Mouse (Mus musculus): ENCODE results near the gene Cadps2. TPM values are rescaled to one million over a fixed set of nuclear protein-coding genes. Genes with fewer than 3 reads are reported as not detected.
A peak's percentile ranks its signal among the peaks of the same experiment; 100 is the strongest.

Gene Cadps2
- polyA plus RNA-seq, 1 experiment from 2014 or later, result 6.1 TPM

GRCm38 (mm10) chr6:23498611-23499010 lies 340.6 kb downstream of the Cadps2 start:
- Histone ChIP-seq H3K27ac (replicated peaks) (no peak overlapping the region), H3K9ac (replicated peaks) (no peak overlapping the region), H3K4me1 (no peaks in the 10 kb centered on the region), H3K9me3 (no peaks in the 10 kb centered on the region), H3K27me3 (no peaks in the 10 kb centered on the region), H3K36me3 (no peaks in the 10 kb centered on the region), H3K4me3 (no peak overlapping the region), H3K4me2 (replicated peaks) (no peak overlapping the region)
- WGBS, result 37% methylated on average over 5 of the region's 5 CpGs
- no peak for ATAC-seq (replicated peaks)

GRCm38 (mm10) chr6:23491804-23492203 lies 347.4 kb downstream of the Cadps2 start:
- Histone ChIP-seq H3K9me3 (no peaks in the 10 kb centered on the region), H3K4me2 (replicated peaks) (no peak overlapping the region), H3K27ac (replicated peaks) (no peak overlapping the region), H3K9ac (replicated peaks) (no peak overlapping the region), H3K27me3 (no peaks in the 10 kb centered on the region), H3K36me3 (no peaks in the 10 kb centered on the region), H3K4me3 (no peak overlapping the region), H3K4me1 (no peaks in the 10 kb centered on the region)
- WGBS, result 20% methylated on average over 7 of the region's 7 CpGs
- ATAC-seq (replicated peaks), result peak; percentile 90

- WGBS, result 81% methylated on average over 2 of the region's 2 CpGs
- no peak overlapping the region for H3K4me2 ChIP-seq (replicated peaks)
- H3K9ac ChIP-seq (replicated peaks), result no peak overlapping the region
- H3K4me3 ChIP-seq, result no peak overlapping the region
- H3K27me3 ChIP-seq, result no peaks in the 10 kb centered on the region
- H3K36me3 ChIP-seq, result no peaks in the 10 kb centered on the region
- no peaks in the 10 kb centered on the region for H3K4me1 ChIP-seq
- no peak overlapping the region for H3K27ac ChIP-seq (replicated peaks)
- ATAC-seq (replicated peaks), result no peak
- no peaks in the 10 kb centered on the region for H3K9me3 ChIP-seq
Measured at GRCm38 (mm10) chr6:23490431-23490830, 348.8 kb downstream of the Cadps2 start.

- Histone ChIP-seq H3K9ac (replicated peaks) (no peak overlapping the region), H3K36me3 (no peaks in the 10 kb centered on the region), H3K9me3 (no peaks in the 10 kb centered on the region), H3K27ac (replicated peaks) (no peak overlapping the region), H3K4me1 (no peaks in the 10 kb centered on the region), H3K4me3 (no peak overlapping the region), H3K4me2 (replicated peaks) (no peak overlapping the region), H3K27me3 (no peaks in the 10 kb centered on the region)
- 83% methylated on average over 2 of the region's 2 CpGs for WGBS
- ATAC-seq (replicated peaks), result no peak
Measured at GRCm38 (mm10) chr6:23489046-23489445, 350.2 kb downstream of the Cadps2 start.

GRCm38 (mm10) chr6:23472686-23473085 lies 366.5 kb downstream of the Cadps2 start:
- Histone ChIP-seq H3K4me1 (no peaks in the 10 kb centered on the region), H3K36me3 (no peaks in the 10 kb centered on the region), H3K27me3 (no peaks in the 10 kb centered on the region), H3K4me3 (no peak overlapping the region), H3K4me2 (replicated peaks) (no peak overlapping the region), H3K9ac (replicated peaks) (no peak overlapping the region), H3K9me3 (no peaks in the 10 kb centered on the region), H3K27ac (replicated peaks) (no peak overlapping the region)
- WGBS, result 69% methylated on average over 2 of the region's 2 CpGs
- no peak for ATAC-seq (replicated peaks)

- no peak overlapping the region for H3K27ac ChIP-seq (replicated peaks)
- H3K4me3 ChIP-seq, result no peak overlapping the region
- H3K4me2 ChIP-seq (replicated peaks), result no peak overlapping the region
- no peaks in the 10 kb centered on the region for H3K9me3 ChIP-seq
- no peaks in the 10 kb centered on the region for H3K36me3 ChIP-seq
- 50% methylated on average over 2 of the region's 2 CpGs for WGBS
- ATAC-seq (replicated peaks), result no peak
- H3K27me3 ChIP-seq, result no peaks in the 10 kb centered on the region
- no peaks in the 10 kb centered on the region for H3K4me1 ChIP-seq
- no peak overlapping the region for H3K9ac ChIP-seq (replicated peaks)
Measured at GRCm38 (mm10) chr6:23471830-23472229, 367.4 kb downstream of the Cadps2 start.

GRCm38 (mm10) chr6:23467885-23468284 lies 371.3 kb downstream of the Cadps2 start:
- H3K9ac ChIP-seq (replicated peaks), result no peak overlapping the region
- WGBS, result 23% methylated on average over 4 of the region's 4 CpGs
- ATAC-seq (replicated peaks), result no peak

GRCm38 (mm10) chr6:23462600-23463280 lies 376.5 kb downstream of the Cadps2 start:
- H3K4me2 ChIP-seq (replicated peaks), result no peak overlapping the region
- ATAC-seq (replicated peaks), result peak; percentile 74

More at GRCm38 (mm10) chr6:23467885-23468284, 371.3 kb downstream of the Cadps2 start:
- no peaks in the 10 kb centered on the region for H3K9me3 ChIP-seq
- no peaks in the 10 kb centered on the region for H3K36me3 ChIP-seq
- H3K27ac ChIP-seq (replicated peaks), result no peak overlapping the region
- no peaks in the 10 kb centered on the region for H3K4me1 ChIP-seq
- H3K27me3 ChIP-seq, result 0 out of 2 replicates have a peak, but pooled peaks cover 2% of the 10 kb centered on the region
- H3K4me2 ChIP-seq (replicated peaks), result no peak overlapping the region
- H3K4me3 ChIP-seq, result no peak overlapping the region

GRCm38 (mm10) chr6:23457748-23458147 lies 381.5 kb downstream of the Cadps2 start:
- H3K4me1 ChIP-seq, result no peaks in the 10 kb centered on the region
- no peaks in the 10 kb centered on the region for H3K9me3 ChIP-seq
- WGBS, result 1% methylated on average over 5 of the region's 5 CpGs
- H3K9ac ChIP-seq (replicated peaks), result no peak overlapping the region
- peak; percentile 67 for ATAC-seq (replicated peaks)
- 0 out of 2 replicates have a peak, but pooled peaks cover 10% of the 10 kb centered on the region for H3K27me3 ChIP-seq
- H3K4me3 ChIP-seq, result no peak overlapping the region
- H3K36me3 ChIP-seq, result no peaks in the 10 kb centered on the region
- H3K27ac ChIP-seq (replicated peaks), result no peak overlapping the region
- H3K4me2 ChIP-seq (replicated peaks), result no peak overlapping the region

More at GRCm38 (mm10) chr6:23462600-23463280, 376.5 kb downstream of the Cadps2 start:
- no peaks in the 10 kb centered on the region for H3K36me3 ChIP-seq
- no peak overlapping the region for H3K4me3 ChIP-seq
- no peaks in the 10 kb centered on the region for H3K9me3 ChIP-seq
- no peak overlapping the region for H3K27ac ChIP-seq (replicated peaks)
- no peak overlapping the region for H3K9ac ChIP-seq (replicated peaks)
- H3K4me1 ChIP-seq, result no peaks in the 10 kb centered on the region
- WGBS, result 15% methylated on average over 8 of the region's 8 CpGs
- H3K27me3 ChIP-seq, result 0 out of 2 replicates have a peak, but pooled peaks cover 5% of the 10 kb centered on the region

- WGBS, result 69% methylated on average over 5 of the region's 5 CpGs
- Histone ChIP-seq H3K9ac (replicated peaks) (no peak overlapping the region), H3K4me3 (no peak overlapping the region), H3K27ac (replicated peaks) (no peak overlapping the region), H3K4me2 (replicated peaks) (no peak overlapping the region), H3K27me3 (0 out of 2 replicates have a peak, but pooled peaks cover 10% of the 10 kb centered on the region), H3K36me3 (no peaks in the 10 kb centered on the region), H3K9me3 (no peaks in the 10 kb centered on the region), H3K4me1 (no peaks in the 10 kb centered on the region)
- ATAC-seq (replicated peaks), result no peak
Measured at GRCm38 (mm10) chr6:23453907-23454306, 385.3 kb downstream of the Cadps2 start.

- H3K36me3 ChIP-seq, result no peaks in the 10 kb centered on the region
- H3K4me2 ChIP-seq (replicated peaks), result no peak overlapping the region
- no peak; the same call in 1 of the 2 replicates for ATAC-seq (replicated peaks)
- no peak overlapping the region for H3K4me3 ChIP-seq
- no peak overlapping the region for H3K9ac ChIP-seq (replicated peaks)
- no peaks in the 10 kb centered on the region for H3K27me3 ChIP-seq
- H3K9me3 ChIP-seq, result no peaks in the 10 kb centered on the region
- 50% methylated on average over 3 of the region's 3 CpGs for WGBS
- no peak overlapping the region for H3K27ac ChIP-seq (replicated peaks)
- H3K4me1 ChIP-seq, result no peaks in the 10 kb centered on the region
Measured at GRCm38 (mm10) chr6:23439897-23440296, 399.3 kb downstream of the Cadps2 start.

GRCm38 (mm10) chr6:23410256-23411049 lies 428.8 kb downstream of the Cadps2 start:
- H3K9me3 ChIP-seq, result no peaks in the 10 kb centered on the region
- H3K4me2 ChIP-seq (replicated peaks), result peak overlapping the region; percentile 31
- peaks cover 3% of the 10 kb centered on the region; the same call in 1 of the 2 replicates for H3K4me1 ChIP-seq
- no peak overlapping the region for H3K9ac ChIP-seq (replicated peaks)
- H3K36me3 ChIP-seq, result no peaks in the 10 kb centered on the region
- ATAC-seq (replicated peaks), result peak; percentile 41; the same call in 1 of the 2 replicates
- H3K4me3 ChIP-seq, result peak overlapping the region; percentile 11; the same call in 1 of the 2 replicates
- no peak overlapping the region for H3K27ac ChIP-seq (replicated peaks)
- H3K27me3 ChIP-seq, result peaks cover 3% of the 10 kb centered on the region; the same call in 1 of the 2 replicates
- 4% methylated on average over 12 of the region's 12 CpGs for WGBS
